Mouse (Mus musculus) adrenal gland, adult (tissue): ENCODE data around the gene Med1.

Experiments used
- DNase-seq, 2 experiments: peaks; one replicate each; pipeline ENCODE4 v3.0.0; 2022 to 2023; ENCODE audit warnings: low spot score in 1 of 2; ENCODE audit not compliant: inconsistent age in 2 of 2

Med1 gene

DNA sequence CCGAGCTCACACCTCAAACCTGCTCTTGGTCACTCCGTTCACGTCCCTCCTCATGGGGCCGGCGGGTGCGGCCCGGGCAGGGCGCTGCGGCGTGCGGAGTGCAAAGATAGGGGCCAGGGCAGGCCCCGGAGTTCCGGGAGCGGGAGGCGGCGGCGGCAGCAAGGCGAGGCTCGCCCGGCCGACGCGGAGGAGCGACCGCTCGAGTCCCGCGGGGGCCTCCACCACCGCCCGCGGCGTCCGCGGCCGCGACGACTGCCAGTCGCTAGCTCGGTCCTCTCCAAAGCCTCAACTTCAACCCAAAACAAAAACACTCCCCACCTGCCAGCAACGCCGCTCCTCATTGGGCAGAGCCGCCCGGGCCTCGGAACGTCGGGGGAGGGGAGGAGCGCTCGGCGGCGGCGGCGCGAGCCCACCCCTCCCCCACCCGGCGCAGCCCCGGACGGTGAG, 43.8 kb downstream of the Med1 start:
- peak; percentile 93 to 98 for DNase-seq

DNA sequence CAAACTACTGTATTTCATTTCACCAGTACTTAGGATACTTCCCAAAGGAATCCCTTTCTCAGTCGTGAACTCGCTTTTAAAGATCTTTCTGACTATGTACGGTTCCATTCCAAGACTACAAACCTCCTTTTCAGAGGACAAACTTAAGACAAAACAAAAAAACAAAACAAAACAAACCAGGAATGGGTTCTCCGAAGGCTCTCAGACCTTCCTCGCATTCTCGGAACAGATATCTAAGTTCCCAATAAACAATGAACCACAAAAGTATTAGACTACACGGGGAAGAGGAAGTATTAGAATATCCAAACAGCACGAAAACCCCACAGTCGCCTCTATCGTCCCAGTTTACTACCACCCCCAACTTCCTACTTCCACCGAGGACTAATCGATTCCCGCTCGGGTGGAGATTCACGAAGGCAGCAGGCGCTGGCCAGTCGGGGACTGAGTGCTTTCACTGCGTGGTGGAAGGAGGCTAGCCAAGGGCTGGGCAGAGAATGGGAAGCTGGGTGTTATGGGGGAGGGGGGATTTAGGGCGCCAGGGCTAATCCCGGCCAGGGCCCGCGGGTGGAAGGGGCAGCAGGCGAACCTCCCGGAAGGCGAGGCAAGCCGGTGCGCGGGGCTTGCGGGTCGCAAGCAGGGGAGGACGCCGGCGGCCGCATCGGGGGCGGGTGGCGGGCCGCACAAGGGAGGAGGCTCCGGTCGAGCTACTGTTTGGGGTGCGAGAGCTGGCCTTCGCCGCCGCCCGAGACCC, 44.4 kb downstream of the Med1 start:
- DNase-seq = peak in 1 of 2 experiments; percentile 32

GRCm38 (mm10) chr11:98145856-98146255, 47.2 kb downstream of the Med1 start:
- peak in 1 of 2 experiments; percentile 16 for DNase-seq

DNA sequence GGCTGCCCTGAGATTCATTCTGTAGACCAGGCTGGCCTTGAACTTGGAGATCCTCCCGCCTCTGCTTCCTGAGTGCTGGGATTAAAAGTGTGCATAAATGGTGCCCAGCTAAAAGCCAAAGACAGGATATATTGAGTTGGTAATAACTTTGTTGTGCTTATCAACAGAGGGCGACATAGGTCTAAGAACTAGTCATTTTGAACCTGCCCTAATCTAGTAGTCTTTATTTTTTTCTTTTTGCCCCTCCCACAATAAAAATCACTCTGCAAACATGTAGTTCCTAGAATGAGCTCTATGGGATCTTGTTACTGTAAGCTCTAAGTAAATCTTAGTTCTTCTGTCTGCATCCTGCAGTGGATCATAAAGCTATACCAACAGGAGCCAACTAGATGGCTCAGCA, 50.5 kb downstream of the Med1 start:
- no peak for DNase-seq

DNA sequence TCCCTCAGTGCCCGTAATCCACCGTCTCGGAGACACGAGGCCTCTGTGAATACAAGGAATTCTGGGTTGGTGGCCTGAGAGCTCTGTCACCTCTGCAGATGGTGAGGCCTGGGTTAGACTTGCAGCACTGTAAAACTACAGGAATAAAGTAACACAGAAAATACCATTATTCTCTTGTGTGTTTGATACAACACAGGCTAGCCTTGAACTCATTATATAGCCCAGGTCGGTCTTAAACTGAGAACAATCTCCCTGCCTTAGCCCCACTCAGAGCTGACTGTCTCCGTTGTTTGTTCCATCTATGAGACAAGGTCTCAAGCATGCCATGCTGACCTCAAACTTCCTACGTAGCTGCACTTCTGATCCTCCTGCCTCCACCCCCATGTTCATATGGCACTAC, 54.2 kb downstream of the Med1 start:
- DNase-seq = no peak

DNA sequence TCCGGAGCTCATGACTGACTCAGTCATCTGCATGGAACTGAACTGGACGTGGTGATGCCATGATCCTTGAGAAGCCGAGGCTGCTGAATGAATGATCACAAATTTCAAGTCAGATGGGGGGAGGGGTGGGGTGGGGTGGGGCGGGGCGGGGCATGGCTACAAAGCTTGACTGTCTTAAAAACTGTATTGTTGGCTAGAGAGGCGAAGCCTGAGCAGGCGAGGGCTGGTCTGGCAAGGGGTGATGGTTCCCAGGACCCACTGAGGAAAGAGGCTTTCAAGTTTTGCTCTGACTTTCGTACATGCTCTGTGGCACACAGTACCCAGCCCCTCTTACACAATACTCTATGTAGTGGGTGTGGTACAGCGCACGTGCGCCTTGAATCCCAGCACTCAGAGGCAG, 55.3 kb downstream of the Med1 start:
- no peak for DNase-seq

- peak; percentile 33 to 75 for DNase-seq
Measured at GRCm38 (mm10) chr11:98134951-98135350, 58.1 kb downstream of the Med1 start.

- DNase-seq = peak in 1 of 2 experiments; percentile 54
Measured at GRCm38 (mm10) chr11:98123424-98123823, 69.7 kb downstream of the Med1 start.

DNA sequence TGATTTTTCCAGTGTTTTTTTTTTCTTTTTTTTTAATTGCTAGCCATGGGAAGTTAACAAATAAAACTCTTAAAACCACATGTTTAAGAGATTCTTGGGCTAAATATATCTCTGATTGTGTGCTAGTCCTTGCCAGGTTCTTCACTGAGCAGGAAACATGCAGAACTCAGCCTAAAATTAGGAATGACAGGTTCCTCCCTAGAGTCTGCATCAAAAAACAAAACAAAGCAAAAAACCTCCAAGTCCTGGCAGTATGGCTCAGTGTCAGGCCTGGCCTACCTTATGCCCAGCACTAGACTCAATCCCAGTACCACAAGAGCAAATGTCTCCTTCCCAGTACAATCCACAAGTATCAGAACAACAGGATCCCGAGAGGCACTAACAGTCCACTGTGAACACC, 78.7 kb downstream of the Med1 start:
- no peak for DNase-seq

- DNase-seq = no peak
Measured at GRCm38 (mm10) chr11:98113504-98113903, 79.6 kb downstream of the Med1 start.

DNA sequence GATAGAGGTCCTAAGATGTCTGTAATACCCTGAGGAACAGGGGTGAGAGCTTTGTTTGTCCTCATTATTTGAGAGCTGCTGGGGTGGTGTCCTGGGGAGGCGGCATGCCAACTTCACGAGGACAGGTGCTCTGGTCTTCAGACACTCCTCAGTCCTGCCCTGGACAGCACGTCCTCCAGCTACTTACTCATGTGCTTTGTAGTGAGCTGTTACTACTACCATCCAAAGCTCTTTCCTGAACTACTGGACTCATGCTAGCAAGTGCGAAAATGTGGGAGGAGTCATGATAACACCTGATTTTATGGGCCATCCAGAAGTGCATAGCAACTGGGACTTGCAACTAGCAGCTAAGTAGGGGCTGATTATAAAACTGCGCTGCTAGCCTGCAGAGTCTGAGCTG, 83.4 kb downstream of the Med1 start:
- DNase-seq = no peak
